Mouse (Mus musculus) kidney, embryonic 16.5 days (tissue): ENCODE data around the gene Tpm1. TPM values are rescaled to one million over a fixed set of nuclear protein-coding genes. Genes with fewer than 3 reads are reported as not detected.

Experiments used
- ATAC-seq: fragments of 200-750 bp; cut with Nextera tagmentation; 2 replicates; pipeline ENCODE4 v1.8.0; 2017; ENCODE audit warnings: moderate TSS enrichment; ENCODE audit not compliant: low FRiP score, low TSS enrichment
- H3K27ac ChIP-seq: fragments of 300-500 bp; sonication (generic); 2 replicates; pipeline ENCODE4 v1.5.1; 2014; ENCODE audit warnings: low read length
- H3K27me3 ChIP-seq: fragments of 300-500 bp; sonication (generic); 2 replicates; pipeline ENCODE4 v1.6.1; 2014; ENCODE audit warnings: low read length, control low read depth, mixed read lengths; ENCODE audit not compliant: insufficient read depth
- H3K36me3 ChIP-seq: fragments of 300-500 bp; sonication (generic); 2 replicates; pipeline ENCODE4 v1.6.1; 2014; ENCODE audit warnings: low read length, control low read depth, mixed read lengths; ENCODE audit not compliant: insufficient read depth
- H3K4me1 ChIP-seq: fragments of 300-500 bp; sonication (generic); 2 replicates; pipeline ENCODE4 v1.6.1; 2014; ENCODE audit warnings: low read length, control low read depth, mixed read lengths; ENCODE audit not compliant: insufficient read depth
- H3K4me2 ChIP-seq: fragments of 300-500 bp; sonication (generic); replicated peaks from 2 replicates; pipeline ENCODE4 v1.6.1; 2014; ENCODE audit warnings: low read depth, low read length
- H3K4me3 ChIP-seq: fragments of 300-500 bp; sonication (generic); 2 replicates; pipeline ENCODE4 v1.5.1; 2014; ENCODE audit warnings: mild to moderate bottlenecking, low read length
- H3K9ac ChIP-seq: fragments of 300-500 bp; sonication (generic); replicated peaks from 2 replicates; pipeline ENCODE4 v1.6.1; 2014; ENCODE audit warnings: low read length
- H3K9me3 ChIP-seq: fragments of 300-500 bp; sonication (generic); 2 replicates; pipeline ENCODE4 v1.6.1; 2016; ENCODE audit warnings: low read length, control low read depth
- WGBS: fragments of 180-500 bp; shearing (Covaris S2); extraction: QIAGEN DNeasy Blood & Tissue Kit; methylation state at CpG from one replicate; pipeline ENCODE4 v1.1.7; 2014; 5-methylcytosine and 5-hydroxymethylcytosine counted together
- polyA plus RNA-seq: library from polyadenylated mRNA; unstranded; fragments of >200 nt; fragmentation: Nextera tagmentation; extraction: Ambion mirVana; gene quantifications from 2 replicates; pipeline ENCODE4 v1.2.1, GENCODE M21; 2015

Gene Tpm1
- polyA plus RNA-seq, 1 experiment from 2014 or later, result 635 TPM

DNA sequence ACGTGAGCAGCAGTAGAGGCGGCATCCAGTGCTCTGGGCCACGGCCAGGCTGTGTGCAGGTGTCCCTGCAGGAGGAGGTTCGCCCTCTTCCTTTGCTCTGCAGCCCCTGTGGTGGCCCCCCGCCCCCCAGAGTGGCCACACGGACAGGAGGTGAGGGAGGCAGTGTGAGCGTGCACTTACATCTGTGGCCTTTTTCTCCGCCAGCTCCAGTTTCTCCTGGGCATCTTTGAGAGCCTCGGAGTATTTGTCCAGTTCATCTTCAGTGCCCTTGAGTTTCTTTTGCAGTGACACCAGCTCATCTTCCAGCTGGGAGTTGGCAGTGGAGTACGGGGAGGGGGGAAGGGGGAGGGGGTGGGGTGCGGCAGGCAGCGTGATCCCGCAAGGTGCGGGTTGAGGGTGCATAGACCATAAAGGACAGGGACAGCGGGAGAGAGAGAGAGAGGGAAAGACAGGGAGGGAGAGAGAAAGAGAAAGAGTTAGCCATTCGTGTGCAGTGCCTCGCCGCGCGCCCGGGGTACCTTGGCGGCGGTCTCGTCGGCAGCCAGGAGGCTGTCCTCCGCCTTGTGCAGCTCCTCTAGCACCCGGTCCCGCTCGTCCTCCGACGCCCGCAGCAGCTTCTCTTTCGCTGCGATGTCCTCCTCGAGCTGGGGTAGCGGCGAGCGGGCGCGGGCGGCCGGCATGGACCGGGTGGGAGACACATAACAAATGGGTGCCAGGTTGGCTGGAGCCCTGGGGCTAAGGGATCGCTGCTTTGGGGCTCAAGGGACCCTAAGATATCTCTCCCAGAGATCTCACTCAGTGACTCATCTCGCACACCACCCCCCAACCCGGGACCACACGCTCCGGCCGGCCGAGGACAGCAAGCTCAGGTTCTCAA is 1.4 kb downstream of the Tpm1 start:
- H3K27ac ChIP-seq, result peak overlapping the region; percentile 91
- H3K9ac ChIP-seq, result peak overlapping the region; percentile 83
- H3K4me1 ChIP-seq, result peaks cover 43% of the 10 kb centered on the region
- H3K9me3 ChIP-seq, result no peaks in the 10 kb centered on the region
- H3K36me3 ChIP-seq, result no peaks in the 10 kb centered on the region
- WGBS, result under 1% methylated on average over 50 of the region's 50 CpGs
- peak overlapping the region; percentile 85 for H3K4me2 ChIP-seq
- ATAC-seq, result no peak
- peak overlapping the region; percentile 65 for H3K4me3 ChIP-seq
- H3K27me3 ChIP-seq, result no peaks in the 10 kb centered on the region

DNA sequence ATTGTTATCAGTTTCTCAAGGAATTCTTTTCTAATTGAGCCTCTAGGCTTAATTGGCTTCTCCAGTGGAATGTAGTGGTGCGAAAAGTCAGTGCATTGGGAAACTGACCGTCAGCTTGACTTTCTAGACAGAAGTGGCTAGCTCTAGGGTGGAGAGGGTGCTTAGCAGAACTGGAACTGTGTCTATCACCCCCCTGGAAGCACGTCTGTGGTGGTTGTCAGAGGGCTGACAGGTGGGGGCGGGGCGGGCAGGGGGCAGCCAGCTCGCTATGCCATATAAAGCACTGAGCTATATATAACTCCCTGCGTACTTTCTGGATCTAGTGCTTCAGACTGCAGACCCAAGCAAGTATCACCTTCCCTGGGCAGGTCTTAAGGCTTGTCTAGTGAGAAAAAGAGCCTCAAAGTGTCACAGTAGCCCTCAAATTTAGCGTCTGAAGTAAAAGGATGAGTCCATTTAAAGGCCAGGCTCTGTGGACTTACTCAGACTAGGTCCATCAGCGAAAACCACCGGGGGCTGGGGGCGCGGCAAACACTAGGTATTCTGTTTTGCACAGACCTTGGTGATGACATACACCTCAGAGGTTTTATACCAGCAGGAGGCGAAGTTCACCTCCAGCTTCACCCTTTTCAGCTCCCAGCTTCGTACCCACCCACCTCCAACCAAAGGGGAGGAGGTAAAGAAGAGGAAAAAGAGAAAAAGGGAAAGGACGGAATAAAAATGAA is 2.2 kb downstream of the Tpm1 start:
- ATAC-seq, result no peak
- Histone ChIP-seq H3K27me3 (no peaks in the 10 kb centered on the region), H3K4me1 (peaks cover 49% of the 10 kb centered on the region), H3K27ac (peak overlapping the region; percentile 69), H3K9ac (peak overlapping the region; percentile 83), H3K4me2 (peak overlapping the region; percentile 85), H3K9me3 (no peaks in the 10 kb centered on the region), H3K36me3 (no peaks in the 10 kb centered on the region), H3K4me3 (peak overlapping the region; percentile 65)
- 8% methylated on average over 15 of the region's 15 CpGs for WGBS

- Histone ChIP-seq H3K27me3 (no peaks in the 10 kb centered on the region), H3K9me3 (no peaks in the 10 kb centered on the region), H3K36me3 (no peaks in the 10 kb centered on the region), H3K4me1 (peaks cover 59% of the 10 kb centered on the region), H3K4me3 (peak overlapping the region; percentile 65), H3K9ac (no peak overlapping the region), H3K4me2 (peak overlapping the region; percentile 85), H3K27ac (peak overlapping the region; percentile 40)
- 15% methylated on average over 5 of the region's 5 CpGs for WGBS
- no peak for ATAC-seq
Observed at GRCm38 (mm10) chr9:67045966-67046602, 3.1 kb downstream of the Tpm1 start.

DNA sequence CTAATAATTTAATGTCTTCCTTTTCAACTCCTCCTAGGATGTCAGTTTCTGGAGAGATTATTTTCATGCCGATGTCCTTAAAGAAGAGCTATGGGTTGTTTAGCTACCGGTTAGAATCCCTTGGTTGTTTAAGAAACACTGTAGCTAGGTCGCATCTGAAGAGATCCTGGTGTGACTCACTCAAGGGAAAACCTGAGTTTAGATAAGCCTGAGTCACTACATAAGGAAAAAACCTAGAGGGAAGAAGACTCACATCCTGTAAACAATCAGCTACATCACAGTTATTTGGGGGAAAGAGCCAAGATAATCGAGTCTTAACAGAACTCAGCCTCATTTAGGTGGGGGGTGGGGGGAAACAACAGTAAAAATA is 3.9 kb downstream of the Tpm1 start:
- peaks cover 64% of the 10 kb centered on the region for H3K4me1 ChIP-seq
- H3K4me2 ChIP-seq, result peak overlapping the region; percentile 85
- no peak for ATAC-seq
- H3K27me3 ChIP-seq, result no peaks in the 10 kb centered on the region
- no peaks in the 10 kb centered on the region for H3K36me3 ChIP-seq
- 0 out of 2 replicates have a peak overlapping the region, but pooled peaks have one; percentile 18 for H3K27ac ChIP-seq
- H3K9me3 ChIP-seq, result no peaks in the 10 kb centered on the region
- no peak overlapping the region for H3K4me3 ChIP-seq
- 24% methylated on average over 4 of the region's 4 CpGs for WGBS
- H3K9ac ChIP-seq, result no peak overlapping the region

DNA sequence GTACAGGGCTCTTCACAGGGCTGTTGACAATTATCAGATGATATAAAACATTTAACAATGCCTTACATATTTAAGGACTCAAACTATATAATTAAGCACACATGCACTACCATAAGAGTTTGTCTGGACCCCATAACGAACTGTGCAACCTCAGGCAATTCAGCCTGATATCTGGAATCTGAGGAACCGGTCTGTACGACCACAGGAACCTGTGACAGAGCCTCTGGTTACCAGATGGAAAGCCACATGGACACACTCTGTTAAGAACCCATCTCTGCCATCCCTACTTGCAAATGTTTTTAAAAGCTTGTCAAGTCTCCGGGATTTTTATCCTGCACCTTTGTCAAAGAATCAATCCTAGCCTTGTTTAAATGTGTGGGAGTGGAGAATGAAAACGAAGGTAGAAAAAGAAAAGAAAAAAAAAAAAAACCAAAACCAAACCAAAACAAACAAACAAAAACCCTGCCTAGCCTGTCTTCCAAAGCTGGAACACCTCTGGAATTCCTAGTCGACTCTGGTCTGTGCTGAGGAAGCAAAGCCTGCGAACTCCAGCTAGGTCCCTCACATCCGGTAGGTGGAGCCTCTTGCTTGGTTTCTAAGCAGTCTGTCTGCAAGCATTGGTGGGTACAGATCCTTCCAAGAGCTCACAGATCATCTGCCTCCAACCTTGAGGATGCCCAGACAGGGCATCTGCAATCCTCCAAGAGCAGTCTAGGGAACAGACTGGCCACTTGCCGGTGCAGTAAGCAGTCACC is 4.5 kb downstream of the Tpm1 start:
- 27% methylated on average over 9 of the region's 9 CpGs for WGBS
- Histone ChIP-seq H3K27me3 (no peaks in the 10 kb centered on the region), H3K4me1 (peaks cover 68% of the 10 kb centered on the region), H3K27ac (0 out of 2 replicates have a peak overlapping the region, but pooled peaks have one; percentile 18), H3K9ac (no peak overlapping the region), H3K4me3 (no peak overlapping the region), H3K36me3 (no peaks in the 10 kb centered on the region), H3K9me3 (no peaks in the 10 kb centered on the region), H3K4me2 (peak overlapping the region; percentile 85)
- no peak for ATAC-seq

DNA sequence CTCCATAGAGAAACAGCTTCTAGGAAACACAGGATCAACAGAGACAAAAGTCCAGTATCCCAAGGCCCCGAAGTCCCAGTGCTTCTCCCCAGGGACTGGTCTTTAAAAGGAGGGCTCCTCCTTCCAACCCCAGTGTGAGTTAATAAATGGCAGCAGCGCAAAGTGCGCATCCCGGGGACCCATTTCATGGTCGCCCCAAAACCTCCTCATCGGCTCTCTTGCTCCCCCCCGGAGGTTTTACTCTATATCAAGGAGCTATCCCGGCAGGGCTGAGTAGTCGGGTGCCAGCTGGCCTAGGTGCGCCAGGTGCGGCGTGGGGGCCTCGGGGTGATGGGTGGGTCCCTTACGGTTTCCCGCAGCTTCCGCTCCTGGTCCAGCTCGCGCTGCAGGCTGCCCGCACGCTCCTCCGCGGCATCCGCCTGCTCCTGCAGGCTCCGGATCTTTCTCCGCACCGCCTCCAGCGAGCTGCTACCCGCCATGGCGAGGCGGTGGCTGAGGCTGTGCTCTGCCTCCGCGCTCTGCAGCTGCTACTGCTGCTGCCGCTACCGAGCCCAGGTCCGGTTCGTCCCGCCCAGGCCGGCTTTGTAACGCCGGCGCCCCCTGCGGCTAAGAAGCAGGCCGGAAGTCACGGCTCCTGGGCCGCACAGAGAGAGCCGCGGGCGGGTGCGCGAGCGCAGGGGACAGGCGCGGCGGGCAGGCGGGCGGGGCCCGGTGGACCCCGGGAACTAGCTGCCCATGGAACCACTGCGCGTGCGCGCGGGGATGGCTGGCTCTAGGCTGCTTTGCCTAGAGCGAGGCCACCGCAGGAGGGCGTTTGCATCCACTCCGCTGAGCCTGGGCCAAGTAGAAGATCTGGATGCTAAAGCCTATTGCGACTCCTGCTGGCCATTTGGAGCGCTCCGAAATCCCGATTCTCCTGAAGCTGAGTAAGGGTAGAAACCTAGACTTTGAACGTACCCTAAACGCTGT is 5.7 kb downstream of the Tpm1 start:
- Histone ChIP-seq H3K36me3 (0 out of 2 replicates have a peak, but pooled peaks cover 2% of the 10 kb centered on the region), H3K4me3 (peak overlapping the region; percentile 76), H3K9me3 (no peaks in the 10 kb centered on the region), H3K9ac (peak overlapping the region; percentile 93), H3K27ac (peak overlapping the region; percentile 95), H3K4me2 (peak overlapping the region; percentile 70), H3K27me3 (no peaks in the 10 kb centered on the region), H3K4me1 (peaks cover 72% of the 10 kb centered on the region)
- under 1% methylated on average over 73 of the region's 73 CpGs for WGBS
- peak; percentile 95 for ATAC-seq

DNA sequence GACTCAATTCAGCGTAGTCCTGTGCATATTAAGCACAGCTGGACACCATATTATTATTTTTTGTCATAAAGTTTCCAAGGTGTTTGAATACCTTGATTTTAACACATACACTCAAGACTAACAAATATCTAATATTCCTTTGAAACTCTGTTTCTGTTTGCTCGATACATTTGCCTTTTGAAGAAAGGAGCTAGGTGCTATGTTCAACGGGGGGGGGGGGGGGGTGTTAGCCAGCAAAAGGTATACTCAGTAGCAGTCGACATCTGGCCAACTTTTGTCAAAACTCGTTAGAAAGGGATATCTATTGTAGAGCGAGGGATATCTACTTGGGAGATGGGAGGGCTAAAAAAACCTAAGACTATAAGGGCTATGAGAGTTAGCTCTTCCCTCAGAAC is 6.4 kb downstream of the Tpm1 start:
- peak overlapping the region; percentile 70 for H3K4me2 ChIP-seq
- ATAC-seq, result no peak
- H3K9ac ChIP-seq, result peak overlapping the region; percentile 93
- H3K9me3 ChIP-seq, result no peaks in the 10 kb centered on the region
- H3K4me1 ChIP-seq, result peaks cover 72% of the 10 kb centered on the region
- no peaks in the 10 kb centered on the region for H3K27me3 ChIP-seq
- 23% methylated on average over 6 of the region's 6 CpGs for WGBS
- H3K27ac ChIP-seq, result peak overlapping the region; percentile 95; the same call in 1 of the 2 replicates
- 0 out of 2 replicates have a peak, but pooled peaks cover 2% of the 10 kb centered on the region for H3K36me3 ChIP-seq
- H3K4me3 ChIP-seq, result peak overlapping the region; percentile 76

DNA sequence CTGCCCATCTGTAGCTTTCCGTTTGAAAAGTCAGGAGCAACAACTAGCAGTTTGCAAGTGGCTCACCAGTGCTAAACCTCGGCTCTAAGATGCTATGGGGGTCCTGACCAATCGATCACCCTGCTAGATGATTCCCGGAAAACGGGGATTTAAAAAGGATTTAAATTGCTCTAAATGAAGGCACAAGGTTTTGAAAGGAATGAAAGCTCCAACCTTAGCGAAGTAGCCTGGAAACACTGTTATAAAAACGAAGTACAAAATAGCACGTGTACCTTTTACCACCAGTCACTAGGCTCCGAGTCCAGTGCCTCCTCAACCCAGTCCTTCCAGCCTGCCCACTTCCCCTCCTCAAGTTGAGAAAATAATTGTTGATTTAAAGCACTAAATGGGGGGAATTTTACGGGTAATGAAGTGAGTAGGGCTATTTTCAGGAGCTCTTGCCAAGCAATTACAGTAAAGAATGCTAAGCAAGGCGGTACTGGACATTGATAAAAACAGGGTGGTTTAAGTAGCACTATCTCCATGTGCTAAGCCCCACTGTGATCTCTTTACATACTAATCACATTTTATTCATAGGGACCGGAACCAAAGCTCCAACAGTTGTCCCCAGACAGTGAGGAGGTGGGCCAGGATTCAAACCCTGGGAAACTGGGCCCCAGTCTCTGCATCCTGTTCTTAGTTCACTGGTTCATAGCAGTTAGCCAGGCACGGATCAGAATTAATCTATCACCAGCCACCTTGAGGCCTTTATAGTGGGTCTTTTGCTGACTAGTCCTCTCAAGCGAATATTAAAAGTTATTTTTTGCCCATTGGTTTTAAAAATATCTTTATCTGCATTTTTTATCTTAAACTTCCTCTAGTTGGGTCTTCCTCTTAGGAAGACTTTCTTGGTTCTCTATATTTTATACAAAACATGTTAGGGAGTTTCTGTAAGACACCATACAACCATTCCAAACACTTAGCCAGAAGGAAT is 7.1 kb downstream of the Tpm1 start:
- peaks cover 72% of the 10 kb centered on the region for H3K4me1 ChIP-seq
- 34% methylated on average over 14 of the region's 14 CpGs for WGBS
- H3K27ac ChIP-seq, result peak overlapping the region; percentile 77
- ATAC-seq, result no peak
- H3K27me3 ChIP-seq, result no peaks in the 10 kb centered on the region
- H3K9ac ChIP-seq, result peak overlapping the region; percentile 53
- peak overlapping the region; percentile 70 for H3K4me2 ChIP-seq
- H3K9me3 ChIP-seq, result no peaks in the 10 kb centered on the region
- H3K36me3 ChIP-seq, result 0 out of 2 replicates have a peak, but pooled peaks cover 2% of the 10 kb centered on the region
- H3K4me3 ChIP-seq, result peak overlapping the region; percentile 76
